Mouse (Mus musculus): ENCODE results near the gene Stard3.
A peak's percentile ranks its signal among the peaks of the same experiment; 100 is the strongest.

DNA sequence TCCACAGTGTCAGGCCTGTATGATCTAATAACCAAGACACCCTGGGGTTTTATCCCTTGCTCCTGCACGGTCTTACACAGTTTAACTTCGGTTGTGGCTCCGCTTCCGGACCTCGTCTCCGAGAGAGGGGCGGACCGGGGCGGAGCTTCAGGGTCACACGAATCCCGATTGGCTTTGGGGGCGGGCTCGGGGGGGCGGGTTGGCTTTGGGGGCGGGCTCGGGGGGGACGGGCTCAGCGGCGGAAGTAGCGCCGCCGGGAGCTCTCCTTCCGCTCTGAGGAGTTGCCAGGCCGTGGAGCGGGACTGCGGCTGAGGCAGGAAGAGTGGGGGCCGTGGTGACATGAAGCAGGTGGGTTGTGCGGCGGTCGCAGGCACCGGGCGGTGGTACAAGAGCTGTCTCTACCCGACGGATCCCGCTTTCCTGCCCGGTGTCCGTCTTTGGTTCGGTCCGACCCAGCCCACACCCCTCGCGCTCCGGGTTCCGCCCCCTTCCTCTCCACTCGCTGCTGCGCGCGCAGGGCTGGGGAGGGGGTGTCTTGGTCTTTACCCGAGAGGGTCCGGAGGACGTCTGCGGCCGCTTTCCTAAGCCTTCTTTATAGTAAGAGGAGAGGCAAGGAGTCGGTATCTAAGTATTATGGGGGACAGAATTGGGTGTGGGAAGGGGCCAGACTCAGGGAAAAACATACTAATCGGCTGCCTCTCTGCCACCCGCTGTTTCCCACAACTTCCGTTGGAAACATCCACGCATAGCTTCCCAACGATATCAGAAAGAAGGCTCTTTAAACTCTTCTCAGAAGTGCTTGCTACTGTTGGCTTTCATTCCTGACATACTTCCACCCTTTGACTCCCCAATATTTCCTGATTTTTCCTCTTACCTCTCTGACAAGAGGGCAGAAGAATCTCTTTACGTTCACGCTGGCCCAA is at the start of gene Stard3:
- TF ChIP-seq POLR2A (IDR thresholded peaks at IDR 0.05; ENCODE audit: low read depth, low read length) = peak; percentile 96
- no peak for TF ChIP-seq RCOR1 (conservative IDR thresholded peaks at IDR 0.05; ENCODE audit: low read depth, low read length)
- TF ChIP-seq TCF12 (IDR thresholded peaks at IDR 0.05; ENCODE audit: low read depth, low read length) = peak; percentile 40; the same call in 1 of the 2 replicates
- no peak for TF ChIP-seq MAFK (IDR thresholded peaks at IDR 0.05; ENCODE audit: insufficient replicate concordance, low read length)
- TF ChIP-seq JUND (conservative IDR thresholded peaks at IDR 0.05; ENCODE audit: low read depth, low read length) = no peak
- TF ChIP-seq ZMIZ1 (IDR thresholded peaks at IDR 0.05; ENCODE audit: low read depth, low read length) = peak; percentile 20
- TF ChIP-seq ZNF384 (IDR thresholded peaks at IDR 0.05; ENCODE audit: low read depth, low read length) = no peak
- TF ChIP-seq CTCF (conservative IDR thresholded peaks at IDR 0.05 in 1 of 2, IDR thresholded peaks at IDR 0.05 in 1 of 2; ENCODE audit: low read depth in 2 of 2, low read length in 2 of 2) = no peak
- no peak for TF ChIP-seq EP300 (IDR thresholded peaks at IDR 0.05; ENCODE audit: low read length)
- TF ChIP-seq PAX5 (IDR thresholded peaks at IDR 0.05; ENCODE audit: low read length) = no peak
- TF ChIP-seq MAZ (IDR thresholded peaks at IDR 0.05; ENCODE audit: low read depth, low read length) = peak; percentile 91
- no peak for TF ChIP-seq E2F4 (IDR thresholded peaks at IDR 0.05; ENCODE audit: insufficient replicate concordance, low read depth, low read length)

All from CH12.LX (cell line).